Mouse (Mus musculus): ENCODE measurements around the gene Zkscan14.
"Not testable (repeated sequence)": the region's sequence is repeated elsewhere in the genome, so short reads cannot be mapped to it uniquely, and the experiment has no call there.

Gene Zkscan14

DNA sequence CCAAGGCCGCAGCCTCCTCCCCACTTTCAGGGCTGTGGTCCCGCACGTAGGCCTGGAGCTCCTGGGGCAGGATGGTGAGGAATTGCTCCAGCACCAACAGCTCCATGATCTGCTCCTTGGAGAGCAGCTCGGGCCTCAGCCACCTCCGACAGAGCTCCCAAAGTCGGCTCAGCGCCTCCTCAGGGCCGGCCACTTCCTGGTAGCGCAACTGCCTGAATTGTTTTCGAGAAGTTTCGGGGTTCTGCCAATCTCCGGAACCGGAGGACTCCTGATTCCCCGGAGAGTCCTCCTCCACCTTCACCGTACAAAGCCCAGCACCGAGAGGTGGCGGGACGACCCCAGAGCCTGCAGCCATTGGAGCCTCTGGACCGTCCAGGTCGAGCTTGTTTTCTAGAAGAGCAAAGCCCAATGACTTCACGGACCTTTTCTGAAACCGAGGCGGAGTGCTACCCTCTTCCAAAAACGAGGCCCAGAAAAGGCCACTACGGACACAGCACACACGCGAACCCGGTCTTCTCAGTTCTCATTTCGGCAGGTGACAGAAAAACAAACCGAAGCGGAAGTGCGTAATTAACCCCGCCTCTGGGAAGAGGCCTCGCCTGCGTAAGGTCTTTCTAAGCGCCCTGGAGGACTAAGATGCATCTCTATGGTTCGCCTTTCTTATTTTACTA is at the start of gene Zkscan14:
TSS of gene Zkscan14 (minus strand) at position 548 of the 671 bp plus-strand sequence.
- peak; percentile 62 to 67 for DNase-seq (ENCODE audit: low spot score in 2 of 2)

DNA sequence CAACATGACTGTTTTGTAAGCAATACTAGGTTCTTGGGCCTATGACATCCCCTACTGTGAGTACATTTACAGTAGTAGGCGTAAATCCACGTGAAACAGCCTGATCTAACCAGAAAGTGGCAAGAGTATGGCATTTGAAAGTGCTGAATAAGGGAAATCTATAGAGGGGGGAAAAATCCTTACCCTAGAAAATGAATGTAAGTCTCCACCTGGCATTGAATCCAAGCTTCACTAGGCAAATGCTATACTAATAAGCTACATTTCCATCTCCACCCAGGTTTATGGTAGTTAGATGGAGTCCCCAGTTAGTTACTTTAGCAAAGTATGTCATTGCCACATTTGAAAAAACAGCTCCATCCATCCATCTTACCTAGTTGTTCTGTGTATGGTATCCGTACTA is 47.9 kb upstream of the Zkscan14 start:
- no peak for DNase-seq (ENCODE audit: low spot score in 2 of 2)

DNA sequence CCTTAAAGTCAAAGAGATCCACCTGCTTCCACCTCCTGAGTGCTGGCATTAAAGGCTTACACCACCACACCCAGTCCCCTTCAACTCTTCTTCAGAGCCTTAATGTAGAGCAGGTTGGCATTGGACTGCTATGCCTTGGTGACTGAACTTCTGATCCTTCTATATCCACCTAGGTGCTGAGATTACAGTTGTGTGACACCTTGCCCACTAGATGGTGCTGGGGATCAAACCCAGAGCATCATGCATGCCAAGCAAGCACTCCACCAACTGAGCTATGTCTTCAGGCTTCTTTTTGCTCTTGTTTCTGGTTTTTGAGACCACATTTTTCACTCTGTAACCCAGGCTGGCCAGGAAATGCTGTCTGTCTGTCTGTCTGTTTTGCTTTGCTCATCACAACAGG is 33.0 kb upstream of the Zkscan14 start:
- no peak for DNase-seq (ENCODE audit: low spot score in 2 of 2)

DNA sequence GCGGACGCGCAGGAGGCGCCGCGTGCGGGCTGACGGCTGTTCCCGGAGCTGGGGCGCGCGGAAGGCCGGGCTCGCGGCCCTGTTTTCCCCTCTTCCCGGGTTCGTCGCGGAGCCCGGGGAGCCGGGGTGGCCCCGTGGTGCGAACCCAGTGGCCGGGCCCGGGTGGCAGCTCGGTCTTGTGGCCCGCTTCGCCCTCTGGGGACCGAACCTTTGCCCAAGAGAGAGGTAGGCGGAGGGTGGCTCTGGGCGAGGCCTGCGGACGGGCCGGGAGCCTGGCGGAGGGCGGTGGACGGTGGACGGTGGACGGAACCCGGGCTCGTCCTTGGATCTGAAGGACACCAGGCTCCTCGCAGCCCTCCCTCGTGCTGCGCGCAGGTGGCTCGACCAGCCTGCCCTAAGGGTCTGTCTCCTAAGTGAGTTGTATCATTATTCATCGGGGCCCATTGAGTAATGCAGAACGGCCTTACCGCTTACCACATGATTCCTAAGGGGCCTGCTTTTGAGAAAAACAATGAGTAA is 30.3 kb upstream of the Zkscan14 start:
- DNase-seq (ENCODE audit: low spot score in 2 of 2): no peak

DNA sequence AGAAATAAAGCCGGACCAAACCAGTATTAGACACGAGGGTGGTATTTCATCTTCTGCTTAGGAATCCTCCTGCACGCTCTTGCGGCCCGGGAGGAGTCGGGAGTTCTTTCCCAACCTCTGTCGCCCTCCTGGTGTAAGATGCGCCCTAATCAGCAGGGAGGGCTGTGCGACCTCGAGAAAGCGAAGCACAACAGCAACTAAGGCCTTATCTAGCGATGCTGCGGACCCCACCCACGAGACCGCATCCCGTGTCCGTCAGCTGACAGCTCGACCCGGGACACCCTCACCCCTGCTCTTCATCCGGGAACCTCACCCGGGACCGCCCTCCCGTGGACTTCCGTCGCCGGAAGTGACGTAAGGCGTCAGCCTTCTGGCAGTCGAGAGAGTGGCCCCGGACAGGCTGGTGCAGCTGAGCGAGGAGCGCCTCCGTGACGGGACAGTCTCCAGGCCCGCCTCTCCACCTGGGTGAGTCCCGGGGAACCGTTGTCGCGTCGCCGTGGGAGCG is 29.8 kb upstream of the Zkscan14 start, which contains the start of gene Zfp655:
TSS of gene Zfp655 (plus strand) at position 349 of the 505 bp plus-strand sequence.
- peak; percentile 96 to 98 for DNase-seq (ENCODE audit: low spot score in 2 of 2)

DNA sequence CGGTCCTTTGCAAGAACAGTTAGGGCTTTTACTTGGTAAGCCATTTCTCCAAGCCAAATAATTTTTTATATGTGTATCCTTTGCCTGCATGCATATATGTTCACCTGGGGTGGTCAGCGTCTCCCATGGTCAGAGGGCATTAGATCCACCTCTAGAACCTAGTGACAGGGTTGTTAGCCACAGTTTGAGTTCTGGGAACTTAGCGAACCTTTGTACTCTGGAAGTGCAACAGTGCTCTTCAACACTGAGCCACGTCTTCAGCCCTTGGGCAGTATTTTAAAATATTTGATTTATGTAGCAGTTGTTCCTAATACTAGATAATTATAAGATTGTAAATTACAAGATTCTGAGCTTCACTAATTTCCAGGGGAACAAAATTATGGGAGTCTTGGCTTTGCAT is 29.0 kb upstream of the Zkscan14 start:
- no peak for DNase-seq (ENCODE audit: low spot score in 2 of 2)

DNA sequence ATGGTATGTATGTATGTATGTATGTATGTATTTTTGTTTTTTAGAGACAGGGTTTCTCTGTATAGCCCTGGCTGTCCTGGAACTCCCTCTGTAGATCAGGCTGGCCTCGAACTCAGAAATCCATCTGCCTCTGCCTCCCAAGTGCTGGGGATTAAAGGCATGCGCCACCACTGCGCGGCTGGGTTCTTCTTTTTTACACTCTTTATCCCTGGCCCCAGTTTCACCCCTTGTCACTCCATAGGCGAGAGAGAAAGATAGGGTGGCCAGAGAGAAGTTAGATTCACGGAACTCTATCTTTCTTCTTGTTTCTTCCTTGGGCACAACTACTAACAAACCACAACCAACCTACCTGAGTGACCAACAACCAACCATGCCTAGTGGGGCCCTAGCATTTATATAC is 27.6 kb upstream of the Zkscan14 start:
- not testable (repeated sequence) for DNase-seq (ENCODE audit: low spot score in 2 of 2)

DNA sequence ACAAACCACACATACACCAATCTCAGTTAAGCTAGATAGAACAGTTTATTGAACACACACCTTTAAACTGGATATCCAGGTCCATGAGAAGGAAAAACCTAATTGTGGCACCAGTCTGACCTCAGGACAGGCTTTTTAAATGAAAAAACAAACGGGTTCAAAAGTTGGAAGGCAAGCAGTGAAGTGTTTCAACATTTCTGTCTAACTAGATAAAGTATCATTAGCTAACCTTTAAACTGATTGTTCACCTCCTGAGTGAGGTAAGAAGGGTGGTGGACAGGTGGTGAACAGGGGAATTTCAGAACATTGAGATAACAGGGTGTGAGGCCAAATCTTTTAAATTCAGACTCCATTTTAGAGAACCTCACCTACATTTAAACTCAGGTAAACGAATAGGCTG is 24.8 kb upstream of the Zkscan14 start:
- DNase-seq (ENCODE audit: low spot score in 2 of 2): no peak

DNA sequence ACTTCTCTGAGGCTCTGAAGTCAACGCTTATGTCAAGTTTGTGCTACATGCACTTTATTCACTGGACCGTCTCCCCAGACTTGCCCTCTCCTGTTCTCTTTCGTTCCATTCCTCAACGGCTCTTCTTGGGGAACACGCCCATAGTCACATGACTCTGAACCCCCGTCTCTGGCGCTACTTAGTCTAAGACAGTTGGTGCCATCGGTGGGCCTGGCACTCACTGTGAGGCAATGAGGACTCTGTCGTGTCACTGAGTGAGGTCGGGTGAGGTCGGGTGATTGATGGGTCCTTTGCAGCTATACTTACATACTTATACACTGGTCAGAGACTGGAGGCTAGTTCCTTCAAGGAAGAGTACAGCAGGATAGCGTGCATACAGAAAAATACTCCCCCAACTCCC is 21.7 kb upstream of the Zkscan14 start:
- DNase-seq (ENCODE audit: low spot score in 2 of 2): no peak

DNA sequence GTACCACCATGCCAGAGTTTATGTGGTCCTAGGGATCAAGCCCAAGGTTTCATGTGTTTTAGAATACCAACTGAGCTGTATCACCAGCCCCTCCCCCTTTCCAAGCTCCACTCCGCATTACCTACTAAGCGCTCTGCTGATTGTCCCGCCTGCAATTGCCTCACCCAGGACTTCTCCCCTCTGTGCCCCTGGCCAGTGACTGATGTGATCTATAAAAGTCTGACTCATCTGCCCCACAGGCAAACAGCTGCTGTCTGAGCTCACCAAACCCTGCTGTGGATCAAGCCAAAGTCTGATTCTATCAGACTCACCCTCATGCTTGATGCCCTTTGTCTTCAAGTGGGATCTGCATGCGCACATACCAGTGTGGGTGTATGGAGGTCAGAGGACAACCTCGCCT is 21.2 kb upstream of the Zkscan14 start:
- peak in 1 of 2 experiments; percentile 42 for DNase-seq (ENCODE audit: low spot score in 2 of 2)

DNA sequence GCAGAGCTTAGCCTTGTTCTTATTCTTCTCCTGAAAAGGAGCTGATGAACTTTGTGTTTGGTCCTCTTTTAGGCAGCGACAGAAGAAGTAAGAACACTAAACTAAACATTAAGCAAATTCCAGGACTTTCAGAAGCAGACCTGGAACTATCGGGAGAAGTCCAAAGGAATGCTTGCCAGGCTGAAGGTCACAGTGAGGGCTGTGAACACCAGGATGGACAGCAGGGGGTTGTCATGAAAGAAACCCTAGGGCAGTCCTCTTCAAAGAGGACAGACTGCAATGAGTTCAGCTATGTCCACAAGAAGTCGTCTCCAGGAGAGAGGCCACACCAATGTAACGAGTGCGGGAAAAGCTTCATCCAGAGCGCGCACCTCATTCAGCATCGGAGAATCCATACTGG is 18.3 kb upstream of the Zkscan14 start:
- no peak for DNase-seq (ENCODE audit: low spot score in 2 of 2)

DNA sequence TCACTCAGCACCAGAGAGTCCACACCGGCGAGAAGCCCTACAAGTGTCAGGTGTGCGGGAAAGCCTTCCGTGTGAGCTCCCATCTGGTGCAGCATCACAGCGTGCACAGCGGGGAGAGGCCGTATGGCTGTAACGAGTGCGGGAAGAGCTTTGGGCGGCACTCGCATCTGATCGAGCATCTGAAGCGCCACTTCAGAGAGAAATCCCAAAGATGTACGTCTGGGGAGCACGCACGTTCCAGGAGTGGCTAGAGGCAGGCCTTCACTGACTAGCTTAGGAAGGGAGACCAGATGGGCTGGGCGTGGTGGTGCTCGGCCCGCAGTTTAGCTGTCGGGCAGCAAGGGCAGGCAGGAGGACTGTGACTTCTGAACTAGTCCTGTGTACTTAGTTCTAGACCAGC is 17.0 kb upstream of the Zkscan14 start:
- DNase-seq (ENCODE audit: low spot score in 2 of 2): no peak

DNA sequence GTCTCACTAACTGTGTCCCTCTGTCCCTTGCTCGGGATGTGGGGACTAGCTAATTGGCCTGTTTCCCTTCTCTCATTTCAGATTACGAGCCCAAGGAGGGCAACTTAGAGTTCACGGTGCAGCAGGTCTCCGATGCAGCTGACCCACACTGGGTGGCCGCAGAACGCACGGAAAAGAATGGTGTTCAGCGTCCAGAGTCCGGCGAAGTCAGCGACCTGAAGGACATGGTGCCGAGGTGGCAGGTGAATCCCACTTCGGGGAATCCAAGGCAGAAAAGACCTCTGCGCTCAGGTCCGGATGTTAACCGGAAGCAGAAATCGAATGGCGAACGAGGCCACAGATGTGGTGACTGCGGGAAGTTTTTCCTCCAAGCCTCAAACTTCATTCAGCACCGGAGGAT is 16.5 kb upstream of the Zkscan14 start:
- no peak for DNase-seq (ENCODE audit: low spot score in 2 of 2)

DNA sequence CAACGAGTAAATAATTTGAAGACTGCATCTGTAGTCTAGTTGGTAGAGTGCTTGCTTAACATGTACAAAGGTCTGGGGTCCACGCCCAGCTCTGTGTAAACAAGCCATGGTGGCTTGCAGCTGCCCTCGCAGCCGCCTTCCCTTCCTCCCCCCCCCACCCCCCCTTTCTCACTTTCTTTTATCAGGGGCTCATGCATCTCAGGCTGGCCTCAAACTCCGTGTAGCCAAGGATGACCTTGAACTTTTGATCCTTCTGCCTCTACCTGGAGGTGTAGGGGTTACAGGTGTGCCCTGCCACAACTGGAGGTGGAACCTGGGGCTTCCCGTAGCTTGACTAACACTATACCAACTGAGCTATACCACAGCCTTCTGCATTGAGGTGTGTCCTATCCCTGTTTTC is 16.1 kb upstream of the Zkscan14 start:
- no peak for DNase-seq (ENCODE audit: low spot score in 2 of 2)

DNA sequence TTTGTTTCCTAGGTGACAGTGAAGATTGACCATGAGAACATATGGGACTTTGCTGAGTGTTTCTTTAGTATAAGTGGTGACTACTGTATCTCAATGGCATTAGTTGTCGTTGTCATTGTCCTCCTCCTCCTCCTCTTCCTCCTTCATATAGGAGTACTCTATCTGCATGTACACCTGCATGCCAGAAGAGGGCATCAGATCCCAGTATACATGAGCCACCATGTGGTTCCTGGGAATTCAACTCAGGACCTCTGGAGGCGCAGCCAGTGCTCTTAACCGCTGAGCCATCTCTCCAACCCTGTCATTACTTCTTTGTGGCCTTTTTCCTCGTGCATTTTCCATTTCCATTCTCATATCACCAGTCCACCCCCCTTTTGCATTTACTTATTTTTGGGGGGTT is 13.0 kb upstream of the Zkscan14 start:
- no peak for DNase-seq (ENCODE audit: low spot score in 2 of 2)

DNA sequence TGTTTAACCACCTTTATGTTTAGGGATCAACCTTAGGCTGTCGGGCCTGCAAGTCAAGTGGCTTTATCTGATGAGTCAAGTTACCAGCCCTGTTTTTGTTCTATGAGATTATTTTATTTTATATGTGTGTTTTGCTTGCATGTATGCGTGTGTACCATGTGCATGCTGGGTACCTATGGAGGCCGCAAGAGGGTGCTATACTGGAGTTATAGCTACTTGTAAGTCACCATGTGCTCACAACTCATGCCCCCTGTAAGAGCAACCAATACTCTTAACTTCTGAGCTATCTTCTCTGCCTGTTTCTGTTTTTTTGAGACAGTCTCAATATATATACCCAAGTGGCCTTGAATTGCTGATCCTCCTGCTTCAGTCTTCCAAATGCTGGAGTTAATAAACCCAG is 11.8 kb upstream of the Zkscan14 start:
- DNase-seq (ENCODE audit: low spot score in 2 of 2): no peak

DNA sequence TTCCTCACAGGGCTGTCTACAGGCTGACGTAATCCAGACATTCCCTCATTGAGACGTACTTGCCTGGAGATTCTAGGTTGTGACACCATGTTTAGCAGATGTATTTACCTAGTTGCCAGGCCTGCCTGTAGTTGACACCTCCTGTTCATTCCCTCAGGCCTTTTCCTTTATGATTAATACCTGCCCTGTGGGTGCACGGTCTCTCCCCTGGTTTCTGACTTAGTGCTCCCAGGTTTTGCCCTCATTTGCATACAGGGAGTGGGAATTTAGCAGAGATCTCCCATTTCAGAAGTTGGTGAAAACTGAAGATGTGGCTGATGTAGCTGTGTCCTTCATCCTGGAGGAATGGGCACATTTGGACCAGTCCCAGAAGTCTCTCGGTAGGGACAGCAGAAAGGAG is 10.5 kb upstream of the Zkscan14 start:
- DNase-seq (ENCODE audit: low spot score in 2 of 2): no peak

DNA sequence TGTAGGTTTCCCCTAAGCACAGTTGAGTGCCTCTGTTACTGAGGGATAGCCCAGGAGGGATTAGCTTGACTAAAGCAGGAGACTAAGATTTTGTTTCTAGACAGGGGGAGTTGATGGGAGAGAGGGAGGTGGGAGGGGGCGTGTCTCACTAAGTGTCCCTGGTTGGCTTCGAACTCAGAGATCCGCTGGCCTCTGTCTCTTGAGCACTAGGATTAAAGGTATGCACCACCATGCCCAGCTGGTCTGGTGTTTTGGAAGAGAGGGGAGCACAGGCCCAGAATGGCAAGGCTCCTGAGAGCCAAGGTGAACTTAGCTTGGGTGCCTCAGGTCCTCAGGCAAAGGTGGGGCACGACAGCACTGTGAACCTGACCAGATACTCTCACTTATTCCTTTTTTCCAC is 9.7 kb upstream of the Zkscan14 start:
- DNase-seq (ENCODE audit: low spot score in 2 of 2): no peak

DNA sequence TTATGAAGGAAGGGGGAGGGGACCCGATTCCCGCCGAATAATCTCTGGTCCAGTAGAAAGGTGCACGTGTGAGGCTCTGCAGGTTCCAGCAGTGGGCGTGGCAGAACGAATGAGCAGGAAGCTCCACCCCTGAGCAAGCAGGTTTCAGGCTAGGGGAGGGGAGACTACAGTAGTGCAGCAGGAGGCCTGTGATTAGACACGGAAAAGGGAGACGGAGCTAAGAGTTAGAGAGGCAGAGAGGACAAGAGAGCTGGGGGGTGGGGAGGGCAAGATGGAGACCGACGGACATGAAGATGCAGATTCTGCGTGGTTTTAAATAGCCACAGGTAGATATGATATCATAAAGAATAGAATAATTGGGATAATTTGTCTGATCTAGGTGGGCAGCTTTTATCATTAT is 6.7 kb upstream of the Zkscan14 start:
- DNase-seq (ENCODE audit: low spot score in 2 of 2): not testable (repeated sequence)

DNA sequence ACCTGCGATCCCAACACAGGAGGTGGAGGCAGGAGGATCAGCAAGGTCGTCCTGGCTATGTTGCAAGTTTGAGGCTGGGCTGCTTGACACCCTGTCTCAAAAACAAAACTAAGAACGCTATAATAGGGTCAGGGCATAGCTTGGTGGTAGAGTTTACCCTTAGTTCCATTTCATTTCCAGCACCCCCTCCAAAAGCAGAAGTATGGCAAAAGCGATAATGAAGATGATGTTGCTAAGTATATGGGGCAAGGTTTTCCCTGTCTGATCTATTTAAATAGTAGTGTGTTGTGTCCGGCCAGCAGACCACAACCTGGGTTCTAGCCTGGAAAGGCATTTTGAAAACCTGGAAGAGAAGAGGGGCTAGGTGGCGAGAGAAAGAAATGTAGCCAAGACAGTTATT is 6.3 kb upstream of the Zkscan14 start:
- no peak for DNase-seq (ENCODE audit: low spot score in 2 of 2)

DNA sequence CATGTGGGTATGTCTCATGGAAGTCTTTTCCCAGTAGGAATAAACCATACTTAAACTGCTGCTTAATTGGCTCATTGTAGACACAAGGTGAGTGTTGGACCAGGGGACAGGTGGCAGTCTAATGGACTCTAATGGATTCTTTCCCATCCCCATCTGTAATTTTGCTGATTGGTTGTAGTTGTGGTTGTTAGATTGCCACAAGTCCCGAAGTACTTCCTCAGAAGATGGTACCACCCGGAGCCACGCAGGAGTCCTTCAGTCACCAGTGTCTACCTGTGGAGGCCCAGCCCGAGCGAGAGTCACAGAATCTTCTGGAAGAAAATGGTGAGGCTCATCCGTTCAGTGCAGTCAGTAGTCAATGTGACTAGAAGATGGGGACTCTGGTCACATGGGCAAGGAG is 5.7 kb upstream of the Zkscan14 start:
- DNase-seq (ENCODE audit: low spot score in 2 of 2): no peak

DNA sequence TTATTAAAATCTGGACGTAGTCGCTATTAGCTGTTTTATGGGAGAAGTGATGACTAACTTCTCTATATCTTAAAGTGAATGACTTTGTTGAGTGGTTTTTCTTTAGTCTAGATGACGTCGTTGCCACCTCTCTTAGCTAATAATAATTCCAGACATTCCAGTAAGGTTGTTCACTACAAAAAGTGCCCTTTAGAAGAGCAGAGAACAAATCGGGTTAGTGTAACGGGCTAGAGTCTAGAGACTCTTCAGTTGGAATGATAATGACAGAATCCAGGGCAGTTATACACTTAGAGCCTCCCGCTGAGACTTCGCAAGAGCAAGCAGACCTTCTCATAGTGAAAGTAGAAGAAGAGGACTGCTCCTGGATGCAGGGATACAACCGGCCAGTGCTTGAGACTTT is 3.4 kb upstream of the Zkscan14 start:
- no peak for DNase-seq (ENCODE audit: low spot score in 2 of 2)

DNA sequence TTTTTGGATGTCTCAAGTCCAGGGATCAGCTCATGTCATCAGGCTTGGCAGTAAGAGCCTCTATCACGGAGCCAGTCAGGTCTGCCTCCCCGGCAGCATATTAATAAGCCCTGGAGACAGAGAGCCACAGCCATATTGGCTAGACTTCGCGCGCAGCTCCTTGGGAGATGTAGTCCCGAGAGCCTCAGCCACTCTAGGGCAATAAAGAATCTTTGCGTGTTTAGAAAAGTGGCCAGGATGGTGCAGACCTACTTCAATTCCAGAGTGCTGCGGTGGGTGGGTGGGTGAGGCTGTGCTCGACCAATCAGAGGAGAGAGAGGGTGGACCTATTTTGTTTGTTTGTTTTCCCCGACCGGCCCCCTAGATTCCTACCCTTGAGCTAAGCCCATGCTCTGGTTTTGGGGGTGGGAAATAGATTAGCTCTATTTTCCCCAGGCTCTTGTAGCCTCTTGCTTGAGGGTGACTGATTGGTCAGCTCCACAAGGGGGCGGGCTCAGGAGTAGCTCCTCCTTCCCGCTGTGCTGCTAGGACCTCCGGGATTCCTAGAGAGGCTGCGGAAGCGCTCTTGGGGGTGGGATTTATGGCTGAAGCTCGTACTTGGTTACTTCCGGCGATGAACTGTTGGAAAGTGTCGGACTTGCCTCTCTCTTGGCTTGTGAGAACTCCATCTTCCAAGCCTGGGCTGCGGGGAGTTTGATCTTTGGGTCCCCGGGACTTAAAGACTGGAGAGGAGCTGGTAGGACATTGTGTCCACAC is 2.4 kb upstream of the Zkscan14 start, which contains the start of gene Zkscan5:
TSS of gene Zkscan5 (plus strand) at position 627 of the 756 bp plus-strand sequence.
- DNase-seq (ENCODE audit: low spot score in 2 of 2): peak; percentile 93 to 96

Data from urinary bladder, adult 18-20 months (tissue).